Mouse (Mus musculus) right cerebral cortex, postnatal 4 days (tissue): Measurements from ENCODE around the gene Rai1.

Experiments
- DNase-seq: peaks from one replicate; pipeline ENCODE4 v3.0.0-alpha.2; 2022

Rai1 gene

DNA sequence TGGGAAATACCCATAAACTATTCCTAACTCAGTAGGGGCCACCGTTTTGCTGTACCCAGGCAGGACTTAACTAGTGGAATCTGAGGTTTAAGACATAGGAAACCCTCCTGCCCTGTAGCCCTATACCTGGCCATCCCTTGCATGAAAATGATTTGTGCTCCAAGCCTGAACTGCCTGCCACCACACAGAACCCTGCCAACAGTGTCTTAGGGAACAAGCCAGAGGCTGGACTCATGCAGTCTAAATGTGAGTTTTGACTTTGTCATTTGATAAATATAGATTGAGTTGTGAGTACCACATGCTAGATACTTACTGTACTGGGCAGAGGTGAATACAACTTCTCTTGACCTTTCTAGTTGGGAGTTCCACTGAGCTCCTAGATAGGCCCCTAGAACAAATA, 31.7 kb downstream of the Rai1 start:
- DNase-seq, result no peak

- DNase-seq, result no peak
Observed at GRCm38 (mm10) chr11:60137170-60137569, 32.4 kb downstream of the Rai1 start.

DNA sequence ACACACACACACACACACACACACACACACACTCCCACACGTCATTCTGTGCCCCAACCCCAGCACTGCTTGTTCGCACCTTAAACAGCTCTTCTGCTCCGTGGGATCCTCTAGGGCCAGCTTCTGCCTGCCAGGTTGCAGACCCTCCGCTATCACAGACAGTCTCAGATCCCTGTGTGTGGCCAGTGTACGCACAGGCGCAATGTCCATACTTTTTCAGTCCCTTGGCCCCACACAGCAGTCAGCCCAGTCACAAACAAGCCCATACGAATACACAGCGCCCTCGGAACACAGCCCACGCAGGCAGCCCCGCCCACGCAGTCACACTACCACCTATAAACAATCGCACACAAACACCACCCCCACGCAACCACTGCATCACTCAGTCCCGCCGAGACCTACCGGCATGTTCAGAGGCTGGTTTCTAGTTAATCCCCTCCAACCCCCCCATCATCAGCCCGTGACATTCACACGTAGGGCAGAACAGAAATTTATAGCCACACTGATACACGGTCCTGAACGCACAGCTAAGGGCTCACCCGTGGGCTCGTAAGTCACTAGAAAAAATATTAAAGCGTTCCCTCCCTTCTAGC, 34.4 kb downstream of the Rai1 start:
- DNase-seq, result peak; percentile 49

DNA sequence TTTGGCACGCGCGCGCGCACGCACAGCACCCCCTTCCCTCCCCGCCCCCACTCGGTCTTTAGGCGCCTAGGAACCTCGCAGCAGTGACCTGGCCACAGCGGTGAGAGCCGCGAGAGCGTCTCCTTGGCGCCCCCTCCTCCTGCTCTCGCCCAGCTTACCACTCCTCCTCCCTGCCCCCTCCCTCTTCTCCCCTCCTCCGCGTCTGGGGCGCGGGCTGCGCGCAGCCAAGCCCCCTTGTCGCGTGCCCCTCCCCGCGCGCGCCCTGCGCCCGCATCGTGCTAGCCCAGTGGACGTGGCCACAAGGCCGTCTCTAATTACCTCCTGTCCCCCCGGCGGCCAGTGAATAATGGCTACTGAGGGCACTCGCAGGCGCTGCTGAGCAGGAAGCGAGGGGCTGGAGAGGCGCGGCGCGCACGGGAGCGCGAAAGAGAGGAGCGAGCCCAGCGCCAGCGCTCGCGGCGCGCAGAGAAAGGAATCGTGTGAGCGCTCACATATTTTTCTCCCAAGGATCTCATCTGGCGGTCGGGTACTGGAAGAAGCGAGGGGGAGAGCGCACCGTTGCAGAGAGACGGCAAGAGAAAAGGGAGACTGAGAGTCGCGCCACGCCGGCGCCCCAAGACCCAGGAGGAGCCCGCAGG, 35.0 kb downstream of the Rai1 start:
- DNase-seq, result peak; percentile 73

GRCm38 (mm10) chr11:60140586-60141284, 35.9 kb downstream of the Rai1 start:
- peak; percentile 32 for DNase-seq

DNA sequence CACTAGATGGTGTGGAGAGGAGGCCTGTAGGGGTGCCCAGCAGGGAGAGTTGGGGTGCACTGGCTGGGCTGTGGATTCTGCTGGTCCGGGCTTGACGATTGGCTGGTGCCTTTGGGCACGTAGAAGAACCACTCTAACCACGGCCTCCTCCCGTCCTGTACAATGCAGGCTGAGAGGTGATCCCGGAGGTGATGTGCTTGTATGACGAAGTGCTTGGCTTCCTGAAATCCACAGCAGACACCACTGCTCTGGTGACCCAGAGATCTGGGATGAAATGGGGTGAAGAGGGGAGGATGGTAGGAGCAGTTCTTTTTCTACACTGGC, 36.4 kb downstream of the Rai1 start:
- peak; percentile 17 for DNase-seq

- no peak for DNase-seq
Observed at GRCm38 (mm10) chr11:60143086-60143485, 38.3 kb downstream of the Rai1 start.

GRCm38 (mm10) chr11:60146170-60146569, 41.4 kb downstream of the Rai1 start:
- no peak for DNase-seq

- no peak for DNase-seq
Observed at GRCm38 (mm10) chr11:60148591-60148990, 43.8 kb downstream of the Rai1 start.

DNA sequence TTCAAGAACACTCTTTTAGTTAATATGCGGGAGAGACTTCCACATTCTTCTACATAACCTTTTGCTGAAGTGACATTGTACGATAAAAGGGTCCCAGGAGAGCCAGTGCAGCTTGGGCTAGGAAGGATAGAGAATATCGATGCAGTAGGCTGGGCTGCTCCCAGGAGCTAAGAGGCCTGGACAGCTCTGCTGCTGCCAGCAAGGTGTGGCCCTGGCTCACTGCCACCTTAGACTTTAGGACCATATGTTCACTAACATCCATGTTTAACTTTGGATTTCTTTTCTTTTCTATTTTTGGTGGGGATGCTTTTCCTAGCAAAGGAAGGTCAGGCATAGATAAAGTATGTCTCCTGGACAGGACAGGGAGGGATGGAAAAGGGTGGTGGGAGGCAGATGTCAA, 44.3 kb downstream of the Rai1 start:
- DNase-seq, result no peak

GRCm38 (mm10) chr11:60150677-60151076, 45.9 kb downstream of the Rai1 start:
- no peak for DNase-seq

DNA sequence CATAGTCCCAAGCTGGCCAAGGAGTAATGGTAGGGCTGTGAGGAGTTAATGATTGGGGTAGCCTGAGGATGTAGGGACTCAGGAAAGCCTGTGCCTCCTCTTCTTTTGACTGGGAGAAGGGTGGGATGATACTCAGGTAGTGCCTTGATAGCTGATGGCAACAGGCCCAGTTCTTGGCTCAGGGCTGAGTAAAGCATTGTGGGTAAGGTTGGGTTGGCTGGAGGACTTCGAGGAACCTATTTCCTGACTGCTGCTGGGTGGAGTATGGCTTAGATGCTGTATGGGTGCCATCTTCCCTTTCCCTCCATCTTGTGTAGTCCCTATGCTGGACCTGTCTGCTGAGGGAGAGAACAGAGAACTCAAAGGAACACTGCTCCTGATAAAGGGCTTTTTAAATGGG, 47.5 kb downstream of the Rai1 start:
- DNase-seq, result no peak

DNA sequence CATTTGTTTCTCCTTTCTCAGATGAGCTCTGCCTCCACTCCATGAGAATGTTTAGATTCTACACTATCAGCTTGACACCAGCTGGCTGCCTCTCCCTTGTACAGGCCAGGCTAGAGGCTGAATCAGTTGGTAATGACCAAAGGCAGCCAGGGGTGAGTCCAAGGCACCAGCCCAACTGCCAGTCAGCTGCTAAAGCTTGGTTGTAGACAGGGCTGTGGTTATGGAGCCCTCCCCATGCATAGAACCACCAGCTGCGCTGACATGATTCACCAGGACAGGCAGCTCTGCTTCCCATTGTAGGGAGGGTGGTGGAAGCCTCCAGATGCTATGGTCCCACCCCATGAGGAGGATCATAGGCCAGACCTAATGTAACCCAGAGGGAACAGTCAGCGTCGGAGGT, 49.1 kb downstream of the Rai1 start:
- DNase-seq, result no peak

DNA sequence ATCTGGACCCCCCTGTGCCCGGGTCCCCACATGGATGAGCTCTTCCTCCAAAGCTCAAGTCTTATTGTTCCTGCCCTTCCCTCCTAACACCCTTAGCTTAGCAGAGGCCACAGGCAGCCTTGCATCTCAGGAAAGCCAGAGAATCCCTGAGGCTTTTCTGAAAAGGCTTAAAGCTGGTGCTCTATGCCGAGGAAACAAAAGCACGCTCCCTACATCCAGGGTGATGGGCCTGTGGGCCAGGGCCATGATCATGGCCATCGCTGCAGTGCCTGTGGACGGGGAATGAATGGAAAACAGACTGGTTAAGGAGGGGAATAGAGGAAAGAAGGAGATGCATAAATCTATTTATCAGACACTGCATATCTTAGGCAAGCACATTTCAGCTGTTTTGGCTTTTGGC, 50.9 kb downstream of the Rai1 start:
- no peak for DNase-seq

- no peak for DNase-seq
Observed at GRCm38 (mm10) chr11:60158271-60158670, 53.5 kb downstream of the Rai1 start.

DNA sequence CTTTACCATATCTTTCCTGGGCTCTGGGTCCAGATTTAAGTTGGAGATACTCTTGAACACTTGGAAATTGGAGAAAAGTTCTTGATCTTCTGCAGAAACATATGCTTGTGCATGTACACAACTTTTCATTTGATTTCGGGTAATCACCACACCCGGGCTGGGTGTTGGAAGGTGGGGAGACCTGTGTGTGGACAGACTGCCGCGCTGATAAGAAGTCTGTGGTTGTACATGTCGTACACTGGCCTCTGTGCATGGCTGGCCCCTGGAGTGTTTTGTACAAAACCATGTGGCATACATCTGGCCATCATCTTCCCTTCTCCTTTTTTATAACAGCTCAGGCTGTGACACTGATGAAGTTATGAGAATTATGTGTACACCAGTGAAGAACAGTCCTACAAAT, 55.1 kb downstream of the Rai1 start:
- DNase-seq, result no peak

DNA sequence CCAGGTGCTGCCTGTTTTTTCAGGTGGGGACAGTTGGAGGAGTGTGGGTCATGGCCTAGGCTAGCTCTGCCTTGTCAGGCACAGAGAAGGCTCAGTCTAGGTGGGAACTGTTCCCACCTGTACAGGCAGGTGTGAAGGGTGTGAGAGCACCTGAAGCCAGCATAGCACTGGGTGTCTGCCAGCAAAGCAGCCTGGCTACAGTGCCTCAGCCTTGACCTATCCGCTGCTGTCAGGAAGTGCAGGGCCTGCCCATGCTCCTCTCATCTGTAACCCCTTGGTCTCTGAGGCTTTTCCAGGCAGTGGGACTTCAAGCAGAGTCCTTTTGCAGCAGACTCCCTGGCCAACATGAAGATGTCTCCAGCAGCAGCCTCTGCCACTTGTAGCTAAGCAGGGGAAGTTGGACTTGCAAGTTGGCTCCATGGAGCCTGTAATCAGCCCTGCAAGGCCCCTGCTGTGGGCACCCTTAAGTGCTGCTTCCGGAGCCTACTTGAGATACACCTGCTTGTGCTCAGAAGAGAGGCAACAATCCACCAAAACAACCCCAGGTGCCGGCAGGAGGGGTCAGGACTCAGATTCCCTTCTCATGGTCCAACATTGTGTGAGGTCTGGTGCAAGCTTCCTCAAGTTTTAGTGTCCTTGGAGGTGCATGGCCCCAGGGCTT, 55.8 kb downstream of the Rai1 start:
- DNase-seq, result no peak

GRCm38 (mm10) chr11:60161146-60161874, 56.5 kb downstream of the Rai1 start:
- DNase-seq, result no peak

DNA sequence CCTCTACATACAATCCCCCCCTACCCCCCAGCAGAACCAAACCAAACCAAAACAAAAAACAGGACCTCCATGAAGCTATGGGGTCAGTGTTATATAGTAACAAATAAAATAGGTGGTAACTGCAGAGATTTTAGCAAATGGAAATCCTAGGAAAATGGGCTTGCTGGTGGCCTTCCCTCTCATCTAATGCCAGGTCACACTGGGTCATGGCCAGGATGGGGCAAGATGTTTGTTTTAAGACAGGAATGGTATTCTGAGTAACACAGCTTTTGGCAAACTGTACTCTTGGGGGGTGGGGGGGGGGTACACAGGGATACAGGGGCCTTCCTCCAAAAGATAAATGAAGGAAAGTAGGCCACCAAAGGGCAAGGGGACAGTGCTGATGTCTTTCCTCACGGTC, 57.7 kb downstream of the Rai1 start:
- no peak for DNase-seq

- no peak for DNase-seq
Observed at GRCm38 (mm10) chr11:60163362-60163761, 58.5 kb downstream of the Rai1 start.

DNA sequence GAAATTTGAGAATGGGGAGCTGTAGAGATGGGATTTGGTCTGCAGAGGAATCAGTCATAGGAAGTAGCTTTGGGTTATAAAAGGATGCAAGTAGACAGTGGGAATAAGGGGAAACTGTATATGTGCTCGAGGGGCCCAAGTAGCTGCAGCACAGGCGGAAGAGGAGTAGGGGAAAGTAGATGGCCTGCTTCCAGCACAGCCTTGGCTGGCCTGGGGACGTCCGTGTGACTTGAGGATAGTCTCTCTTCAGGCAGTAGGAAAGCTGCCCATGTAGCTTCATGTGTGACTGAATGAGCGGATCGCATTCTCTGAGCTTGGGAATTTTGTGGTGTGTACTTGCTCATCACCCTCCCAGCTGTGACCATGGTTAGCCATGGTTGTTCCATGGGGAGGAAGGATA, 59.6 kb downstream of the Rai1 start:
- DNase-seq, result no peak

DNA sequence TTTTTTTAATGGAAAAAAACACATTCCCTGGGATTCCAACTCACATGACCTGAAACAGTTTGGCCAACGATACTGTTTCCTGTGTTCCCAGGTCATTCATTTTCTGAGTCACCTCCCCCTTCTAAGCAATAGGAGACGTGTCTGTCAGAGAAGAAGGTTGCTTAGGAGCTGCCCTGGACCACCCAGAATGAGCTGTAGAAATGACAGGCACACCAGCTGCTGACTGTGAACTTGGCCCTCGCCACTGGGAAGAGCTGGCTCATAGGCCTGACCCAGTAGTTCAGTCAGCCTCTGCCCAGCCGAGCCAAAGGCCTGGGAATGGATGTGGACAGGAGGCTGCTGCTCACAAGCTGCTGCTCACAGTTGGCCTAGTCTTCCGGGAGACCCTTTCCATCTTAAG, 60.3 kb downstream of the Rai1 start:
- no peak for DNase-seq

- no peak for DNase-seq
Observed at GRCm38 (mm10) chr11:60168780-60169179, 64.0 kb downstream of the Rai1 start.
